ENCODE assay signal across 9 mouse cellular contexts in genomic region chr14:32388196-32388595, GRCm38 (mm10). TPM values are rescaled to one million over a fixed set of nuclear protein-coding genes. Genes with fewer than 3 reads are reported as not detected.
A peak's percentile ranks its signal among the peaks of the same experiment; 100 is the strongest.
DNase-seq lines count a peak whose midpoint lies in the region; ATAC-seq lines count a peak whose summit lies in the region.
"Had no signal": no experiment of that assay in that cellular context is flagged by ENCODE, and none has a peak within 500 bp of the region (broad histone marks: within the 10 kb centered on the region; RNA-seq: fewer than 3 reads in every experiment).

Gene 1700024G13Rik, minus strand, starts transcription at chr14:32388391.

- 5% methylated on average over 13 of the region's 13 CpGs for WGBS in heart, embryonic 13.5 days
- WGBS in kidney, embryonic 16.5 days = 3% methylated on average over 13 of the region's 13 CpGs
- 5% methylated on average over 13 of the region's 13 CpGs for WGBS in stomach, embryonic 16.5 days

- H3K4me3 ChIP-seq in heart, embryonic 13.5 days = no peak within 1 kb of the TSS
- H3K4me3 ChIP-seq in kidney, embryonic 16.5 days (ENCODE audit: low read length) = no peak within 1 kb of the TSS
- no peak within 1 kb of the TSS for H3K4me3 ChIP-seq in stomach, embryonic 16.5 days (replicated peaks; ENCODE audit: low read length)

- peak within 1 kb of the TSS; percentile 5; the same call in 1 of the 2 replicates for H3K4me2 ChIP-seq in heart, embryonic 13.5 days
- H3K4me2 ChIP-seq in kidney, embryonic 16.5 days (replicated peaks; ENCODE audit: low read depth, low read length) = no peak within 1 kb of the TSS
- no peak within 1 kb of the TSS for H3K4me2 ChIP-seq in stomach, embryonic 16.5 days (ENCODE audit: low read depth, low read length)

- DNase-seq in ES-CJ7 (ENCODE audit: low read depth, low spot score) = peak; percentile 89
- DNase-seq in c-Kit-positive CD71-positive TER-119-positive erythroid progenitor cells, embryonic 14.5 days (ENCODE audit: low spot score) = peak; percentile 11
- DNase-seq in lung, postnatal 36 days = peak; percentile 79
- DNase-seq in right cerebral cortex, postnatal 10 days (ENCODE audit: low spot score in 2 of 2) = no peak
- DNase-seq in cerebellum, postnatal 36 days = no peak

- no peaks in the 10 kb centered on the region for H3K36me3 ChIP-seq in heart, embryonic 13.5 days
- H3K36me3 ChIP-seq in kidney, embryonic 16.5 days (ENCODE audit: insufficient read depth, low read length) = no peaks in the 10 kb centered on the region
- no peaks in the 10 kb centered on the region for H3K36me3 ChIP-seq in stomach, embryonic 16.5 days (ENCODE audit: control insufficient read depth, insufficient read depth, low read length)

- peak; percentile 61 for ATAC-seq in heart, embryonic 13.5 days (ENCODE audit: extremely low read depth, insufficient number of reproducible peaks, low FRiP score, low TSS enrichment)
- peak; percentile 95 for ATAC-seq in kidney, embryonic 16.5 days (ENCODE audit: low FRiP score, low TSS enrichment)
- ATAC-seq in stomach, embryonic 16.5 days (ENCODE audit: insufficient read depth, low FRiP score) = peak; percentile 82; the same call in 1 of the 2 replicates

- H3K27ac ChIP-seq in heart, embryonic 13.5 days (replicated peaks) = no peak within 1 kb of the TSS
- no peak within 1 kb of the TSS for H3K27ac ChIP-seq in kidney, embryonic 16.5 days (ENCODE audit: low read length)
- H3K27ac ChIP-seq in stomach, embryonic 16.5 days (ENCODE audit: low read length) = no peak within 1 kb of the TSS

- no peak within 1 kb of the TSS for H3K9ac ChIP-seq in heart, embryonic 13.5 days
- no peak within 1 kb of the TSS for H3K9ac ChIP-seq in kidney, embryonic 16.5 days (replicated peaks; ENCODE audit: low read length)
- H3K9ac ChIP-seq in stomach, embryonic 16.5 days (ENCODE audit: low read length) = no peak within 1 kb of the TSS

- H3K9me3 ChIP-seq in heart, embryonic 13.5 days = no peaks in the 10 kb centered on the region
- no peaks in the 10 kb centered on the region for H3K9me3 ChIP-seq in kidney, embryonic 16.5 days (ENCODE audit: low read length)
- no peaks in the 10 kb centered on the region for H3K9me3 ChIP-seq in stomach, embryonic 16.5 days (replicated peaks; ENCODE audit: control insufficient read depth, low read length)

- no peaks in the 10 kb centered on the region for H3K4me1 ChIP-seq in heart, embryonic 13.5 days
- no peaks in the 10 kb centered on the region for H3K4me1 ChIP-seq in kidney, embryonic 16.5 days (ENCODE audit: insufficient read depth, low read length)
- no peaks in the 10 kb centered on the region for H3K4me1 ChIP-seq in stomach, embryonic 16.5 days (ENCODE audit: control insufficient read depth, insufficient read depth, low read length)

- peaks cover 44% of the 10 kb centered on the region for H3K27me3 ChIP-seq in heart, embryonic 13.5 days (replicated peaks)
- no peaks in the 10 kb centered on the region for H3K27me3 ChIP-seq in kidney, embryonic 16.5 days (ENCODE audit: insufficient read depth, low read length)
- no peaks in the 10 kb centered on the region for H3K27me3 ChIP-seq in stomach, embryonic 16.5 days (ENCODE audit: control insufficient read depth, insufficient read depth, low read length)

RNA-seq across cellular contexts. Expression of gene 1700024G13Rik, which starts in this region (rescaled TPM):
- polyA plus RNA-seq in heart, embryonic 13.5 days (2015; fragmentation: Nextera tagmentation; extraction: Ambion mirVana) = not detected in 2 replicates
- not detected in 2 replicates for polyA plus RNA-seq in kidney, embryonic 16.5 days (2015; fragmentation: Nextera tagmentation; extraction: Ambion mirVana)
- polyA plus RNA-seq in stomach, embryonic 16.5 days (2015; fragmentation: Nextera tagmentation; extraction: Ambion mirVana) = not detected in 2 replicates
- polyA plus RNA-seq: spleen, adult 2 months had no signal

Comparison
In these comparisons a context has a peak if more than half of its experiments do, and no peak if none do; other contexts are left out.
1. Peak in ATAC-seq and H3K4me2 ChIP-seq in heart, embryonic 13.5 days; RNA of the gene not detected or under 1 TPM.
2. Peak in ATAC-seq in kidney, embryonic 16.5 days; RNA of the gene not detected or under 1 TPM.
3. Peak in ATAC-seq in stomach, embryonic 16.5 days; RNA of the gene not detected or under 1 TPM.
4. DNase-seq: peak in ES-CJ7 (single experiment), c-Kit-positive CD71-positive TER-119-positive erythroid progenitor cells, embryonic 14.5 days (single experiment) and lung, postnatal 36 days (single experiment); none in right cerebral cortex, postnatal 10 days (0 of 2) and cerebellum, postnatal 36 days (0 of 2).
5. Peak in every context shown above with its lines, with median percentiles within 50 percentile points of each other: ATAC-seq.